Mouse (Mus musculus) frontal cortex, postnatal 25 days (tissue): ENCODE measurements around the gene Mpi.

Experiments
- DNase-seq, 2 experiments: peaks; one replicate each; pipeline ENCODE4 v3.0.0; 2022; ENCODE audit warnings: low spot score in 2 of 2

The Mpi gene

GRCm38 (mm10) chr9:57523754-57524153, 28.8 kb downstream of the Mpi start:
- DNase-seq = no peak

GRCm38 (mm10) chr9:57522861-57523246, 29.7 kb downstream of the Mpi start:
- DNase-seq = no peak

GRCm38 (mm10) chr9:57522114-57522860, 30.3 kb downstream of the Mpi start:
- DNase-seq = no peak

GRCm38 (mm10) chr9:57521056-57521911, 31.3 kb downstream of the Mpi start, which contains the start of gene Cox5a:
Gene Cox5a, plus strand, starts transcription at chr9:57521274.
- peak; percentile 84 to 91 for DNase-seq

- DNase-seq = no peak
These were observed 32.0 kb downstream of the Mpi start for GRCm38 (mm10) chr9:57520375-57521055.

- peak; percentile 45 to 58 for DNase-seq
These were observed 35.5 kb downstream of the Mpi start for GRCm38 (mm10) chr9:57517113-57517512.

- DNase-seq = no peak
These were observed 42.0 kb downstream of the Mpi start for GRCm38 (mm10) chr9:57510577-57510976.

GRCm38 (mm10) chr9:57505700-57506099, 46.9 kb downstream of the Mpi start:
- peak; percentile 42 to 49 for DNase-seq

- DNase-seq = no peak
These were observed 47.7 kb downstream of the Mpi start for GRCm38 (mm10) chr9:57504891-57505290.

- peak in 1 of 2 experiments; percentile 56 for DNase-seq
These were observed 48.2 kb downstream of the Mpi start for GRCm38 (mm10) chr9:57504381-57504700.

GRCm38 (mm10) chr9:57503622-57504380, 48.8 kb downstream of the Mpi start, which contains the start of gene Rpp25:
Gene Rpp25, plus strand, starts transcription at chr9:57504026.
- peak; percentile 36 to 46 for DNase-seq

- DNase-seq = no peak
These were observed 49.5 kb downstream of the Mpi start for GRCm38 (mm10) chr9:57502911-57503621.

- peak; percentile 18 to 50 for DNase-seq
These were observed 50.7 kb downstream of the Mpi start for GRCm38 (mm10) chr9:57501861-57502260.

GRCm38 (mm10) chr9:57501452-57501851, 51.1 kb downstream of the Mpi start:
- peak in 1 of 2 experiments; percentile 18 for DNase-seq

GRCm38 (mm10) chr9:57498536-57498935, 54.0 kb downstream of the Mpi start:
- no peak for DNase-seq

GRCm38 (mm10) chr9:57497236-57497635, 55.3 kb downstream of the Mpi start:
- no peak for DNase-seq

GRCm38 (mm10) chr9:57494970-57495369, 57.6 kb downstream of the Mpi start:
- no peak for DNase-seq
